Comparison of ENCODE assay signal across 8 mouse cellular contexts in the genomic region with DNA sequence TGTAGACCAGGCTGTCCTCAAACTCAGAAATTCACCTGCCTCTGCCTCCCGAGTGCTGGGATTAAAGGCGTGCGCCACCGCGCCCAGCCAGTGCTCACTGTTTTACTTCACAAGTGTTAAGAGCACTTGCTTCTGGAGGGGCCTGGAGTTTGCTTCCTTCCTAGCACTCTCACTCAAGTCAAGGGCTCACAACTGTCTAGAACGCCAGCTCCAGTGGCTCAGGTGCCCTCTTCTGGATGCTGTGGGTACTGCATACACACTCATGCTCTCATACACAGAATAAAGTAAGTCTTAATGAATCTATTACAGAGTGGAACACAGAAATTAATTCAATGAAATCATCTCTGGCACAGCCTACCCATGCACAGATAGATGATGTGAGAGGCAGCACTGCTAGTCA. TPM values are rescaled to one million over a fixed set of nuclear protein-coding genes. Genes with fewer than 3 reads are reported as not detected.
DNase-seq lines count a peak whose midpoint lies in the region; ATAC-seq lines count a peak whose summit lies in the region.

No protein-coding gene starts in this region.

- peak; percentile 55 for DNase-seq in 3134 (ENCODE audit: extremely low read depth, insufficient read length, low spot score)
- peak; percentile 86 for DNase-seq in adrenal gland, postnatal 10 days
- peak; percentile 75 for DNase-seq in embryonic facial prominence, embryonic 11.5 days (ENCODE audit: low spot score)
- peak; percentile 10 to 58 for DNase-seq in heart, adult 9 months (ENCODE audit: low spot score in 2 of 2)
- peak; percentile 87 for DNase-seq in kidney, postnatal 10 days
- DNase-seq in telencephalon, adult 2 months (ENCODE audit: low read depth, low spot score) = peak; percentile 52

- H3K27me3 ChIP-seq in embryonic facial prominence, embryonic 11.5 days (ENCODE audit: control insufficient read depth, insufficient read depth, low read length) = no peaks in the 10 kb centered on the region
- H3K27me3 ChIP-seq in liver, embryonic 12.5 days (replicated peaks) = no peaks in the 10 kb centered on the region
- no peaks in the 10 kb centered on the region for H3K27me3 ChIP-seq in neural tube, embryonic 12.5 days (replicated peaks)

- no peak overlapping the region for H3K4me3 ChIP-seq in embryonic facial prominence, embryonic 11.5 days (ENCODE audit: low read depth, low read length)
- H3K4me3 ChIP-seq in liver, embryonic 12.5 days = no peak overlapping the region
- no peak overlapping the region for H3K4me3 ChIP-seq in neural tube, embryonic 12.5 days

- no peaks in the 10 kb centered on the region for H3K36me3 ChIP-seq in embryonic facial prominence, embryonic 11.5 days (replicated peaks; ENCODE audit: control insufficient read depth, insufficient read depth, low read depth, low read length)
- H3K36me3 ChIP-seq in liver, embryonic 12.5 days = peaks cover 7% of the 10 kb centered on the region
- peaks cover 13% of the 10 kb centered on the region; the same call in 1 of the 2 replicates for H3K36me3 ChIP-seq in neural tube, embryonic 12.5 days

- no peaks in the 10 kb centered on the region for H3K9me3 ChIP-seq in embryonic facial prominence, embryonic 11.5 days (replicated peaks; ENCODE audit: control insufficient read depth, low read length)
- H3K9me3 ChIP-seq in liver, embryonic 12.5 days (replicated peaks) = no peaks in the 10 kb centered on the region
- H3K9me3 ChIP-seq in neural tube, embryonic 12.5 days = no peaks in the 10 kb centered on the region

- WGBS in embryonic facial prominence, embryonic 11.5 days = 51% methylated on average over 6 of the region's 6 CpGs
- WGBS in liver, embryonic 12.5 days (ENCODE audit: insufficient replicate concordance) = 39% methylated on average over 6 of the region's 6 CpGs
- 58% methylated on average over 6 of the region's 6 CpGs for WGBS in neural tube, embryonic 12.5 days

- no peak overlapping the region for H3K27ac ChIP-seq in embryonic facial prominence, embryonic 11.5 days (replicated peaks; ENCODE audit: low read depth, low read length)
- H3K27ac ChIP-seq in liver, embryonic 12.5 days = no peak overlapping the region
- no peak overlapping the region for H3K27ac ChIP-seq in neural tube, embryonic 12.5 days

- H3K9ac ChIP-seq in embryonic facial prominence, embryonic 11.5 days (replicated peaks; ENCODE audit: low read length) = no peak overlapping the region
- no peak overlapping the region for H3K9ac ChIP-seq in liver, embryonic 12.5 days
- no peak overlapping the region for H3K9ac ChIP-seq in neural tube, embryonic 12.5 days

- peak; percentile 56 for ATAC-seq in embryonic facial prominence, embryonic 11.5 days (replicated peaks; ENCODE audit: insufficient number of reproducible peaks, low FRiP score, low TSS enrichment, low read depth)
- peak; percentile 55; the same call in 1 of the 2 replicates for ATAC-seq in liver, embryonic 12.5 days
- peak; percentile 58; the same call in 1 of the 2 replicates for ATAC-seq in neural tube, embryonic 12.5 days (ENCODE audit: low FRiP score, low read depth)

- no peaks in the 10 kb centered on the region for H3K4me1 ChIP-seq in embryonic facial prominence, embryonic 11.5 days (ENCODE audit: control insufficient read depth, insufficient read depth, low read length)
- no peaks in the 10 kb centered on the region for H3K4me1 ChIP-seq in liver, embryonic 12.5 days
- no peaks in the 10 kb centered on the region for H3K4me1 ChIP-seq in neural tube, embryonic 12.5 days

- H3K4me2 ChIP-seq in embryonic facial prominence, embryonic 11.5 days (ENCODE audit: low read depth, low read length) = no peak overlapping the region
- H3K4me2 ChIP-seq in liver, embryonic 12.5 days = no peak overlapping the region
- no peak overlapping the region for H3K4me2 ChIP-seq in neural tube, embryonic 12.5 days (replicated peaks)

RNA-seq across cellular contexts. Expression of a gene that starts 44.8 kb away (rescaled TPM):
- total RNA-seq in adrenal gland, postnatal 10 days (2021) = under 1 TPM in 1 of 2 experiments, not detected in 1; 0.36 TPM
- not detected in 2 replicates for polyA plus RNA-seq in embryonic facial prominence, embryonic 11.5 days (2014; fragmentation: Nextera tagmentation; extraction: Ambion mirVana)
- not detected in 2 replicates for polyA plus RNA-seq in liver, embryonic 12.5 days (2016; fragmentation: Nextera tagmentation; extraction: Ambion mirVana)
- polyA plus RNA-seq in neural tube, embryonic 12.5 days (2016; fragmentation: Nextera tagmentation; extraction: Ambion mirVana) = not detected in 2 replicates

Comparison
In these comparisons a context has a peak if more than half of its experiments do, and no peak if none do; other contexts are left out.
1. DNase-seq: peak in every context shown above with its lines; median percentile 87 in kidney, postnatal 10 days; 86 in adrenal gland, postnatal 10 days; 75 in embryonic facial prominence, embryonic 11.5 days; 55 in 3134; 52 in telencephalon, adult 2 months; 34 in heart, adult 9 months.